Mouse (Mus musculus) lung, postnatal 0 days (tissue): Measurements from ENCODE around the gene Lipm.

ENCODE experiments used
- CTCF ChIP-seq: IDR thresholded peaks from 2 replicates; pipeline ENCODE4 v1.5.1; 2016; ENCODE audit warnings: antibody characterized with exemption, mild to moderate bottlenecking
- EP300 ChIP-seq: IDR thresholded peaks from 2 replicates; pipeline ENCODE4 v1.6.1; 2016; ENCODE audit warnings: antibody characterized with exemption, mild to moderate bottlenecking, control low read depth

DNA sequence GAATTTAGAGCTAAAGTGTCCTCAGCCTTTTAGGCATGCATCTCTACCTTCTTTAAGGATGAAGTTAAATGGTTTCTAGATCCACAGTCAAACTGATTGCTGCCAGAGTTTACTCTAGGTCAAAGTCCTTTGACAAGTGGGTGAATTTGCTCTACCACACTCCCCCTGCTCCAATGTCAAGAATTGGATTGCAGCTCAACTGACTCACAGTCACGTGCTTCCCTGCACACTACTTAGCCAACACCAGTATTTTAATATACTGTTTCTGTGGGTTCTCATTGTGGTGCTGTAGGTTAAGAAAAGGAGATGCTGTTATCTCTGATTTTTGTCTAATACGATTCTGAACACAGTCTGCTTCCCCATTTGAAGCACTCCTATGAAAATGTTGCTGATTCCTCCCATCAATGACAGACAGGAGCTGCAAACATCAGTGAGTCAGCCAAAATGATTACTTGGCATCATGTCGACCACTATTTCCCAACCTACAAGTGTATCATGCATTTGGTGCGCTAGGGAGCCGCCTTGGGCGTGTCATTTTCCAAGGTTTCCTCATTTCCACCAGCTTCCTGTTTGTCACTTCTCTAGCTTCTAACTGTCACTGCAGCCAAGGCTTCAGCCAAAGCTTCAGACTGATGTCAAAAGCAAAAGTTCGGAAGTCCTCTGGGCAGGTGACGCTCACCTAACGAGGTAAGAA lies 33.8 kb upstream of the Lipm start, which contains the start of gene Lipn:
- no peak for TF ChIP-seq CTCF
- no peak for TF ChIP-seq EP300
